Mouse (Mus musculus) layer of hippocampus, postnatal 36 days (tissue): ENCODE data around the gene Sec11a. TPM values are rescaled to one million over a fixed set of nuclear protein-coding genes. Genes with fewer than 3 reads are reported as not detected.
"Not testable (repeated sequence)": the region's sequence is repeated elsewhere in the genome, so short reads cannot be mapped to it uniquely, and the experiment has no call there.

Experiments
- DNase-seq, 2 experiments: peaks; one replicate each; pipeline ENCODE4 v3.0.0; 2022
- total RNA-seq, 2 experiments: library from RNA; stranded (reverse); gene quantifications; 2 replicates each; pipeline ENCODE4 v1.2.3; 2021

Sec11a gene
- total RNA-seq: 10 to 100 TPM; 52.5 to 59.6 TPM

DNA sequence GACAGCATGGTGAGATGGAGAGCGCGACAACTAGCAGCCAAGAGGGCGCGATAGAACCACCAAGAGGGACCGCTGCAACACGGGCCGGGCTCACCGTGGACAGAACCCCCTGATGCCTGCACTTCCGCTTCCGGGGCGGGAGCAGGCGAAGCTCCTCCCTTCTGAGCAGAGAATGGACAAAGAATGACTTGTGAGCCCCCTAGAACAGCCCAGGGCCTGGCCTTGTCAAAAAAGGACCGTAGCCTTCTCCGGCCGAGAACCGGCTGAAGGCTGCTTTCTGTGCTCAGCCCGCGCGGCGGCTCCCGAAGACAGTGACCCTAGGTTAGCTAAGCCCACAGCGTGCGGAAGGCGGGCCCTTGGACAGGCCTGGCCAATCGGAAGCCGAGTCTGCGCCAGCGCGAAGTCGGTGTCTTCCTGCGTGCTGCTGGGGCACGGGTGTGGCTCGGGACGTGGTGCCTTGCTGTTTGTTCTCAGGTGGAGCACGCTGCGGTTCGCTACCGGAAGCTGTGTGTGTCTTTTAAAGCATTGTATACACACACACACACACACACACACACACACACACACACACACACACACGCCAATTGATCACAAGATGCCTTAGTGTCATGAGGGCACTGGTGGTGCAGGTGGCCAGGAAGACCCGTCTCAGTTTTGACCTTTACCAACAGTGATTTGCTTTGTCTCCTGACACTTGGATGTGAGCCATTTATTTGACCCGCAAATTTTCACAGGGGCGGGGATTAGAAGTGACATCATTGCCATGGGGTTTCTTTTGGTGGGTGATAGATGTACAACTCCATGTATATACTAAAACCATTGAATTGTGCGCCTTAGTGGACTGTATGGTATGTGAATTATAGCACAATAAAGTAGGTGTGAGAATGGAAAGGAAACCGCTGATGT is at the start of gene Sec11a:
Gene Sec11a, minus strand, starts transcription at position 336 of the 906 bp plus-strand sequence.
- peak; percentile 95 for DNase-seq

DNA sequence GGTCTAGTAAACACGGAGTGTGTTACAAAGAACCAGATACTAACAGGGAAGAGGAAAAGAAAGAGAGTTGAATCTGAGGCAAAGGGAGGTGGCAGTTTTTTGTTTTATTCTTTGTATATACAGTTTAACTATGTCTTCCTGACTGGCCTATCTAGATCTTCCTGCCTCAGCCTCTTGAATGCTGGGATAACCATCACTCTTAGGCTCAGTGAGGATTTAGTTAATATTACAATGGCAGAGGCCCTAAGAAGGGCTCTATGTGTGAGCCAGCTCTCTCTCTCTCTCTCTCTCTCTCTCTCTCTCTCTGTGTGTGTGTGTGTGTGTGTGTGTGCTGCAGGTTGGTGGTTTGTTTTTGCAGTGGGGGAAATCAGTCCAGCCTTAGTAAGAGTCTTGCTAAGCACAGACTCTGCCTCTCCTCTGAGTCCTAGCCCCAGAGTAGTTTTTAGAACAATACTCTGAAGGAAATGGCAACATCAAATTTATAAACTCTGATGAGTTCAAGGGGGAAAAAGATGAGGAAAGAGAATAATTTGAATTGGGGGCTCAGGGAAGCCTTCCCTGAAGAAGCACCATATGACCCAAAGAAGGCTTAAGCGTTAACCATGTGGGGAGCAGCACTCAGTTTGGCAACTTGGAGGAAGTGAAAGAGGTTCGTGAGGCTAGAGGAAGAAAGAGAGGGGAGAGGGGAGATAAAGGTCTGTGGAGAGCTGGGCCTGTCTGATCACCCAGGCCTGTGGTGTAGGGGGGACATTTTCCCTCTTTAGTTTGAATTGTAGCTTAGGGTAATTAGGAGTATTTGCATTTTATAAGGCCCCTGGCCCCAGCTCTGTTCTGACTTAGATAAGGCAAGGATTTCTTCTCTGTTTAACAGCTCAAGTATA is 47.9 kb upstream of the Sec11a start:
- no peak for DNase-seq

DNA sequence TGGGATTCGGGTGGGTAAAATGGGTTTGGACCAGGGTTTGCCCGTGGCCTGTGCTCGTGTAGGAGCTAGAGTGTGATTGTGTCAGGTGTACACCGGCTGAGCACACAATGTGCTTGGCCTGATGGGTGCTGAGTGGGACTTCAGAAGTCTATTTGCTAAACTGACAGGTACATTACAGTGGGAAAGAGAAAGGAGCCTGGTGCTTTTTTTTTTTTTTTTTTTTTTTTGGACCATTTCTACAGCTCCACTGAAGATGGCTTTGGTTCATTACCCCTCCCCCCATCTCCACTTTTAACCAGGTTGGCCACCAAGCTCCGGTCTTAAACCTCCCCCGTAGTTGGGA is 47.1 kb upstream of the Sec11a start:
- no peak for DNase-seq

DNA sequence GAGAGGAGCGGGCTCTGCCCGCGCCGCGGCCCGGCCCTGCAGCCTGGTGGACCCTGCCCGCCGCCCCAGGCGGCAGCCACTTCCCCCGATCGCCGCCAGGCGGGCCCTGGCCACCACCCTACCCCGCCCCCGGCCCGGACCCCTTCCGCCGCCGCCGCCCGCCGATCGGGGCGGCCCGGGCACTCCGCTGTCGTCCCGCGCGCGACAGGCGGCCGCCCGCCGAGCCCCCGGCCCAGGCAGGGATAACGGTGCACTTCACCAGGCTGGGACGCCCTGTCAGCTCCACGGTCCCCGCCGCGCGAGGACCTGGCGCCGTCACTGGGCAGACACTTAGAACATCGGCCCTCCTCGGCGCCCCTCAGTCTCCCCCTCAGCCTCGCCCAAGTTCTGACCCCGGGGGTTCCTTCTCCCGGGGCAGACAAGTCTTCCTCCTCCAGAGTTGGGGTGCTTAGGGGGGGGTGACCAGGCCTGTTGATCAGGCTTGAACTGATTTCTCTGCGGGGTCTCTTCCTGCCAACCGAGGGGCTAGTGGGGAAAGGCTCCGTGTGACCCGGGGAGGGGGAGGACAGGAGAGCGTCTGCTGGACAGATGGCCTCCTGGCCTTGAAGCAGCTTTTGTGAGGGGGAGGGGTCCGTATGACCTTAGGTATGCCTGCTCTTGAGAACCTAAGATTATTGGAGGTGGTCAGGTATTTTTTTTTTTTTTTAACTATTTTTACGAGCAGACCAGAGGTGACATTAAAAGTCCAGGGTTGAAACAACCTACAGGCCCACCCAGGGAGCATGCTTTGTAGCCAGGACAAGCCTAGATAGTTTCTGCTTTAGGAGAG is 46.5 kb upstream of the Sec11a start:
- peak in 1 of 2 experiments; percentile 40 for DNase-seq

DNA sequence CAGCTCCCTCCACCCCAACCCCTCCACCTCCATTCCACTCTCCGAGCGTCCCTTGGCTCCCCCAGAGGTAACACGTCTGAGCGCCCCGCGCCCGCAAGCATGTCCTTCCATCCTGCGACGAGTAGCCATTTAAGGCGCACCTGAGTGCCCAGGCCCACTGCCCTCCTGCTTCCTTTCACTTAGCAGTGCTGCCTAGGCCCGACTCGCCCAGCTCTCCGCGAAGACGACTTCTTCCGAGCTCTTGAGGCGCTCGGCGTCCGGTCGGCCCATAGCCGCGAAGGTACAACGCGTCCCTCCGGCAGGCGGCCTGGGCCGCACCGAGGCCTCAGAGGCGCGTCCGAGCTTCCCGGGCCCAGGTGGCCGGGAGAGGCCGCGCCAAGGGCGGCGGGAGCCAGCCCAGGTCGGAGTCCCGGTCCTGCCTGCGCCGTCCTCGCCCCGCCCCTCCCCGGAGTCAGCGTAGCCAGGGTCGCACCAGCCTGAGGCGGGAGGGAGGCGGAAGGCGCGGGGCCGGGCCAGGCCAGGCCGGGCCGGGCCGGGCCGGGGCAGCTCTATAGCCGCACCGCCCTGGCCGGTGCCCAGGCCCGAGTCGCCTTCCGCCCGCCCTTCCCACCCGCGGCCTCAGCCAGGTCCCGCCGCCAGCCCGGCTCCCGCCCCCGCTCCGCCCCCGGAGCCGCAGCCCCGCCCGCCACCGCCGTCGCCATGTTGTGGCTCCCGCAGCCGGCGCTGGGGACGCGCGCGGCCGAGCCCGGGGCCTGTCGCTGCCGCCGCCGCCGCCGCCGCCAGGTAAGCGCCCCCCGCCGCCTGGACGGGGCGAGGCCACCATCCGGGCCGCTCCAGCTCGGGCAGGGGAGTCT is 45.6 kb upstream of the Sec11a start, which contains the start of gene Zfp592:
Gene Zfp592, plus strand, starts transcription at position 702 of the 854 bp plus-strand sequence.
- DNase-seq: peak; percentile 72 to 82

DNA sequence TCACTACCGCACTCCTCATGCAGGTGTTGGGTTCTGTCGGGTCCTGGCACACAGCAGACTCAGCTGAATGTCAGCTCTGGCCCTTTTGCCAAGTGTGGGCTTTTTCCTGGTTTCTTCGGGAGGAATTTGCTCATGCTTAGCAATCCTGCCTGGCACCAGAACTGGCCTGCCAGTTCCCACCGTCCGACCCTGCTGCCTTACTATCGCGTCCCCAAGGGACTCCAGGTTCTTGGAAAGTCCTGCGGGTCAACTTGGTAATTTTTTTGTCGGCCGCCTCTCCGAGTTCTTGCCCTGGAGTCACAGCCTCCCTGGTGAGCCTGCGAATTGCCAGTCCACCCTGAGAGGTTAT is 45.0 kb upstream of the Sec11a start:
- peak; percentile 6 to 11 for DNase-seq

DNA sequence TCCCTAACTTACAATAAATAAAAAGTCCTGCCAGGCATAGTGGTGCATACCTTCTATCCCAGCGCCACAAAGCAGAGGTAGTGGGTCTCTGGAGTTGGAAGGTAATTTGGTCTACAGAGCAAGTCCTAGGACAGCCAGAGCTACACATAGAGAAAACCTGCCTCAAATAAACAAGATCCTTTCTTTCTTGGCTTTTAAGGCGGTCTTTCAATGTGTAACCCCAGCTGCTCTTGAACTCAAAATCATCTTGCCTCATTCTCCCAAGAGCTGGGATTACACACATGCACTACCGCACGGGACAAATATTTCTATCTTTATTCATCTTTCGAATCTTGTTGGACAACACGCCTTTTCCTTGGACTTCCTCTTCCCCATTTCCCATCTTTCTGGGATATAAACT is 44.5 kb upstream of the Sec11a start:
- DNase-seq: no peak

DNA sequence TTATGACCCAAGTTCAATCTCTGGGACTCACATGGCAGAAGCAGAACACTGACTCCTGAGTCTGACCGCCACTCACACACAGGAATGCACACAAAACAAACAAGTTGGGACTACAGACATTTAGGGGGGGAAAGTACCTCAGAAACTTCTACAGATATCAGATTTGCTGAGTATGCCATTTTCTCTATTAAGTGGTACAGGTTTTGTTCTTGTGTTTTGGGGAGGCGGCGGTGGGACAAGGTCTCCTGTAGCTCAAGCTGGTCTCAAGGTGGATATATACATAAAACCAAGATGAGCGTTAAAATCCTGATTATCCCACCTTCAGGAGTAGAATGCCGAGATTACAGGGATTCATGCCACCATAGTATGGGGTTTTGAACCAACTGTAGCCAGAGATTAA is 44.0 kb upstream of the Sec11a start:
- no peak for DNase-seq

DNA sequence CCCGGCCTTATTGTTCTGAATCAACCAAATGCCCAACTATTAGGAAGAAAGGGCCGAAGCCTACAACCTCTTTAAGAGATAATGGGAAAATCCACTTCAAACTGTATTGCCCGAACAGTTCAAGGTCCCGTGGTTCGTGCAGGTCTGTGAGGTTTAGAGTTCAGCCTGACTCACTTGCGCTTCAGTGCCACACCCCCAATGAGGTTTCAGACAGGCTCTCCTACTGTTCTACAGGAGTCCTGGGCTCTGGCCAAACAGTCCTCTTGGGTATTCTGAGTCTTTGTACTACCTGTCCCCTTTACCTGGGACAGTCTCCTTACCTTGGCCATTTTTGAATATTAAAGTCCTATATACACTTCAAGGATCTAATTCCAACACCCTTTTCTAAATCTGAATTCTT is 42.7 kb upstream of the Sec11a start:
- DNase-seq: no peak

DNA sequence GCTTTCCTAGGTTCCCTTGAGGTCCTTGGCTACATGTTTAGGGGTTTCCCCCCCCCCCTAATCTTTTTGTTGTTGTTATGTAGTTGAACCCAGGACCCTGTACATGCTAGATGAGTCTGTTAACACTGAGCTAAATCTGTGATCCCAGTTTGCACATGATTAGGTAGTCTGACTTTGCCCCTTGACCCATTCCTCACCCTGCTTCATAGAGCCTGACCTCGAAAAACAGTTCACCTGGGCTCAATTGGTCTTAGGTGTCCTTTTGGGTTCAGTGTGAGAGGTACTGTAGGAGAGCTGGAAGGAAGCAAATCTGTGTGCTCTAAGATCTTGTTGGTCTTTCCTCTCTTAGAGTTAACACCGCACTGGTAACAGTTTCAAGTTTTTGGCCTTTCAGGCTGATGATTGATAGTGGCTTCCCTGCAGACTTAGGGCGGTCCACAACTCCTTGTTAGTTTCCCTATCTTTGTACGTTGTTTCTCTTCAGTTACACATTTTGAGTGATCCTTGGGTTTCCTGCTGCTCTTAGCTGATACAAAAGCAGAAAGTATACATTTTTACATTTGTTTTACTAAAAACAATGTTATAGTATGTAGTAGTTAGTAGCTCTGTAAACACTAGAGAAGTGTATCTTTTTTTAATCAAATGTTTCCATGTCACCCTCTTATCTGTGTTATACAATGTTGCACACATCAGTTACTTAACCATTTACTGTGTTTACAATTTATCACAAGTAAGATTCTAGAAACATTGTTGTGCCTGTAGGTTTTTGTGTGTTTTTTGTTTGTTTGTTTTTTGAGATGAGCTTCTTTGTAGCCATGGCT is 40.4 kb upstream of the Sec11a start:
- DNase-seq: no peak

DNA sequence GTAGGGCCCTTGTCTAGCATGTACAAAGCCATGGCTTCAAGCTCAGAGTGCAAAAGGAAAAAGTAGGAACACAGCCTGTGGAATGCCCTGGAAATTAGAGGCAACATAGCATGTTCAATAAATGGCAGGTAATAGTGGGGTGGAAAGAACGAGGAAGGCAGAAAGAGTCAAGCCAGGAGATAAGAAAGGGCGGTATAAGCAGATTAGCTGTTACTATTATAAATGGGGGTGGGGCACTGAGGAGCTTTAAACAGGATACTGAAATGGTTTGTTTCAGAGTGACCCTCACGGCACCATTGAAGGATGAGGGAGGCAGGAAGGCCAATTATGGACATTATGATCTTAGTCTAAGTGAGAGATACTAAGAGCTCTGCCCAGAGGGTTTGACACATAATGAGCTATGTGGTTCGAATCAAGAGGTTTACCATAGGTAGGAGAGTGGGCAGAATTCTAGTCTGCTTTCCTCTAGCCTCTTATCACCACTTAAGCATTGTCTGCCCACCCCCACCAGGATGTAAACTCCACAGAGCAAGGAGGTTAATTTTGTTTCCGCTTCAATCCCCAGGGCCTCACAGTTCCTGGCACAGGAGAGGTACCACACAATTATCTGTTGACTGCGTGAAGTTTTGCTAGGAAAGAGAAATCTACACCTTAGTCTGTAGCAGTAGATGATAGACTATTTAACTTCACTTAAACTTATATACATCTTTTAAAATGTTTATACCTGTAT is 39.0 kb upstream of the Sec11a start:
- no peak for DNase-seq

DNA sequence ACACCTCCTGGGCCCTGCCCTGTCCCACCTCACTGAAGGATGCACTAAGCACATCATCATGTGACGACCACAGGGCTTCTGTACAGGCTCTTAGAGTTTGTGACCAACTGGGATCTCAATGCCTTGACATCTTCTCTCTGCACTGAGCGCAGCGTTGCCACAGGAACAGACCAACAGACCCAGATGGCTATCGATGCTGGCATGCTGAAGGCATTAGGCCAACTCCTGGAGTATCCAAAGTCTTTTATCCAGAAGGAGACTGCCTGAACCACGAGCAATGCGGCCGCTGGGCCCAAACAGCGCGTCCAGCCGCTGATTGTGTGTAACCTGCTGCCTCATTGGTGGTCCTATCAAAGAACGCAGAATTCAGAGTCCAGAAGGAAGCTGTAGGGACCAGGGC is 33.0 kb upstream of the Sec11a start:
- no peak for DNase-seq

DNA sequence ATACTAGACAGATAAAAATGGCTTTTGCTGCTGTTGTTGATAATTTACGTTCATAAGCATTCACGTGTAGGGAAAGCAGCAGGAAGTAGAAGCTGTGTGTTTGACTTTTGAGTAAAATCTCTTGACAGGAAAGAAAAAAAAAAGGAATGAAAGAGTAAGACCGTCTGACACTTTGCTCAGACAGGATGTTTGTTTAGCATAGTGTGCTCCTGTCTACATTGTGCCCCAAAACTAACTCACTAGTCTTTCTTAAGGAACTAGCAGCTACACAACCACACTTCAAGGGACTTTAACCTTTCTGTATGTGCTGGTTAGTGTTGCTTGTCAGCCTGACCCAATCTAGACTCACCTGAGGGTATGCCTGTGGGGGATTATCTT is 26.0 kb upstream of the Sec11a start:
- not testable (repeated sequence) for DNase-seq

DNA sequence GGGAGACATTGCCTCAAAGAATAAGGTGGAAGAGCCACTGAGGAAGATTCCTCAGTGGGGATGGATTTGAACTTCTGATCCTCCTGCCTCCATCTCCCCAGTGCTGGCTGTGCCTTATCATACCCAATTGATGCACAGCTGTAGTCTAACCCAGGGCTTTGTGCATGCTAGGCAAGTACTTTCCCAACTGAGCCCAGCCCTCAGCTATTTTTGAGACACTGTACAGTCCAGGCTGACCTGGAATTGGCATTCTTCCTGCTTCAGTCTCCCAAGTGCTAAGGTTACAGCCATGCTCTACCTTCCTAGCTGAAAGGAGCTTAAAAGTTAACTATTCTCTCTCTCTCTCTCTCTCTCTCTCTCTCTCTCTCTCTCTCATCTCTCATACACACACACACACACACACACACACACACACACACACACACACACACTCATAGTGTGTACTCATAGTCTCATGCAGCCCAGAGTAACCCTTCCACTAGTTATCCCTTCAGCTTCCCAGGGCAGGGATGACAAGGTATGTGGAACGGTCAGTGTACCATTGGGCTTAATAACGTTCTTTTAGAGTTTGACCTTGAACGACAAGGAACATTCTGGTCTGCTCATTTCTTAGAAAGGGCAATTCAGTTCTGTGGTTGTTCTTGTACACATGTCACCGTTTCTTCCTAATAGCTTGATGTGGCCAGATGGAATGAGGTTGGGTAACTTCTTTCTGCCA is 25.5 kb upstream of the Sec11a start:
- not testable (repeated sequence) for DNase-seq

DNA sequence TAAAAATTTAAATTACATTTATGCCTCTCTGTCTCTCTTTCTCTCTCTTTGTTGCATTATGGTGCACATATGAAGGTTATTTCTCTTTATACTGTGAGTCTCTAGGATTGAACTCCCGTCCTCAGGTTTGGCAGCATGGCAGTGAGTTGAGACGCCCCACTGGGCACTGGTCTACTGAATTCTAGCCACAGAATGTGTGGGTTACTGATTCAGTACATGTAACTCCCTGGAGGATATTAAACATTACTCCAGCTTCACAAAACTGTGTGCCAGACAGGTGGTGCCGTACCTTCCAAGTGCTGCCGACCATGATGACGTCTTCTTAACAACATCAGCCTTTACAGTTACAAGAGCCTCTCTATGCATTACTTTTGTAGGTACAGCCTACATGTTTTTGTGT is 24.5 kb upstream of the Sec11a start:
- no peak for DNase-seq

DNA sequence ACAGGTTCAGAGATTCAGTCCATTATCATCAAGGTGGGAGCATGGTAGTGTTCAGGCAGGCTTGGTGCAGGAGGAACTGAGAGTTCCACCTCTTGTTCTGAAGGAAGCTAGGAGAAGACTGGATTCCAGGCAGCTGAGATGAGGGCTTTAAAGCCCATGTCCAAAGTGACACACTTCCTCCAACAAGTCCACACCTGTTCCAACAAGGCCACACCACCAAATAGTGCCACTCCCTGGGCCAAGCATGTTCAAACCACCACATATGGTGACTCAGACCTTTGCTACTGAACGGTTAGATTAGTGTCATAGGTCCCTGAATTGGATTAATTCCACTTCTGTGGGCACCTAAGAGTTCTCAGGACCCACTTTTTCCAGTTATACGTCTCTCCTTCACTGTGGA is 23.8 kb upstream of the Sec11a start:
- DNase-seq: no peak

DNA sequence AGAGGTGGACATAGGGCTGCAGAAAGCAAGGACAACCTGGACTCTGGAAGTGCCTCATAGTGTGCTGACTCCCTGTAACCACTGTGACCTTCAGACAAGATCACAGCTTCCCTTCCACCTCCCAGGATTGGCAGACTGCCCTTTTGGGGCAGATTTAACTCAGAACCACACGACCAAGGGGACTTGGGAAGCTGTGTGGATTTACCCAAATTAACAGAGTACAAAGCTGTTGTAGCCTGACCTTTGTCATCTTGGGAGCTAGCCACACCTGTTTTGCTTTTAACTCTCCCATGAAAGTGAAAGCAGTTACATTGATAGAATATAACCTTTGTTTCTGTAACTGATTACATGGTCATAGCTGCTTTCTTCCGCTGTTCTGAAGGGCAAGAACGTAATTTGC is 23.3 kb upstream of the Sec11a start:
- no peak for DNase-seq

DNA sequence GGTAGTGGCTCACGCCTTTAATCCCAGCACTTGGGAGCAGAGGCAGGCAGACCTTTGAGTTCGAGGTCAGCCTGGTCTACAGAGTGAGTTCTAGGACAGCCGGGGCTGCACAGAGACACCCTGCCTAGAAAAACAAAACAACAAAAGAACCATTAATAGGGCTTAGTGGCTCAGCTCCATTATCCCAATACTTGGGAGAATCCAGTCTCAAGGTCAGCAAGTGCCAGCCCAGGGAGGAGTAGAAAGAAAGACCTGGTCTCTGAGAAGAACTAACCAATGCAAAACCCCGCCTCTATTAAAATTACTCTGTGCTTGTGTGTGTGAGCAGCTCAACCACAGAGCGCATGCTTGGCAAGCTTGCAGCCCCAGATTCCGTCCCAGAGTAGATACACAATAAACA is 15.2 kb upstream of the Sec11a start:
- no peak for DNase-seq

DNA sequence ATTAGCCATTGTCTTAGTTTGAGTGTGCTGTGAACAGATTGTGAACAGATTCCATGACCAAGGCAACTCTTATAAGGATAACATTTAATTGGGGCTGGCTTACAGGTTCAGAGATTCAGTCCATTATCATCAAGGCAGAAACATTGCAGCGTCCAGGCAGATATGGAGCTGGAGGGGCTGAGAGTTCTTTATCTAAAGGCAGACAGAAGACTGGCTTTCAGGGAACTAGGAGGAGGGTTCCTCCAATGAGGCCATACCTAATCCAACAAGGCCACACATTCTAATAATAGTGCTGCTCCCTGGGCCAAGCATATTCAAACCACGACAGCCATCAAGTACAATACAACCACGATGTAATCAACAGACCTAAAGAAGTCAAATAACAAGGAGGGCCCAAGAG is 11.4 kb upstream of the Sec11a start:
- no peak for DNase-seq
